Mouse (Mus musculus): ENCODE results near the gene Cst10.

Gene Cst10

GRCm38 (mm10) chr2:149404757-149405156 lies at the start of gene Cst10:
Gene Cst10, plus strand, starts transcription at chr2:149405057.
- no peak for ATAC-seq (ENCODE audit: insufficient number of reproducible peaks, low FRiP score, low TSS enrichment)

- no peak for ATAC-seq (ENCODE audit: insufficient number of reproducible peaks, low FRiP score, low TSS enrichment)
Measured at GRCm38 (mm10) chr2:149392951-149393350, 11.9 kb upstream of the Cst10 start.

GRCm38 (mm10) chr2:149422564-149422963 lies 17.7 kb downstream of the Cst10 start:
- no peak; the same call in 1 of the 2 replicates for ATAC-seq (ENCODE audit: insufficient number of reproducible peaks, low FRiP score, low TSS enrichment)
